Mouse (Mus musculus) hindbrain, postnatal 0 days (tissue): ENCODE results near the gene Aqp12. TPM values are rescaled to one million over a fixed set of nuclear protein-coding genes. Genes with fewer than 3 reads are reported as not detected.
A peak's percentile ranks its signal among the peaks of the same experiment; 100 is the strongest.

ENCODE experiments used
- ATAC-seq: fragments of 200-750 bp; cut with Nextera tagmentation; 2 replicates; pipeline ENCODE4 v1.8.0; 2017; ENCODE audit warnings: mild to moderate bottlenecking, moderate TSS enrichment, moderate library complexity
- DNase-seq: peaks from one replicate; pipeline ENCODE4 v3.0.0-alpha.2; 2015; ENCODE audit warnings: low spot score
- H3K27ac ChIP-seq: fragments of 300-500 bp; sonication (generic); 2 replicates; pipeline ENCODE4 v1.5.1; 2014; ENCODE audit warnings: mild to moderate bottlenecking
- H3K27me3 ChIP-seq: fragments of 300-500 bp; sonication (generic); 2 replicates; pipeline ENCODE4 v1.6.1; 2014; ENCODE audit warnings: low read length, mixed read lengths; ENCODE audit not compliant: insufficient read depth
- H3K36me3 ChIP-seq: fragments of 300-500 bp; sonication (generic); 2 replicates; pipeline ENCODE4 v1.6.1; 2014; ENCODE audit warnings: low read length, mixed read lengths; ENCODE audit not compliant: insufficient read depth
- H3K4me1 ChIP-seq: fragments of 300-500 bp; sonication (generic); 2 replicates; pipeline ENCODE4 v1.6.1; 2014; ENCODE audit warnings: antibody characterized with exemption, low read length, mixed read lengths; ENCODE audit not compliant: insufficient read depth
- H3K4me2 ChIP-seq: fragments of 300-500 bp; sonication (generic); 2 replicates; pipeline ENCODE4 v1.6.1; 2014; ENCODE audit warnings: low read depth, mild to moderate bottlenecking, low read length, moderate library complexity, mixed read lengths
- H3K4me3 ChIP-seq: fragments of 300-500 bp; sonication (generic); 2 replicates; pipeline ENCODE4 v1.5.1; 2014; ENCODE audit warnings: low read length
- H3K9ac ChIP-seq: fragments of 300-500 bp; sonication (generic); replicated peaks from 2 replicates; pipeline ENCODE4 v1.6.1; 2014; ENCODE audit warnings: mild to moderate bottlenecking, low read length, moderate library complexity, mixed read lengths
- H3K9me3 ChIP-seq: fragments of 300-500 bp; sonication (generic); 2 replicates; pipeline ENCODE4 v1.6.1; 2016; ENCODE audit warnings: low read length, mixed read lengths
- CTCF ChIP-seq: IDR thresholded peaks from 2 replicates; pipeline ENCODE4 v1.5.1; 2016; ENCODE audit warnings: antibody characterized with exemption, control low read depth, low read depth
- WGBS: fragments of 180-500 bp; shearing (Covaris S2); extraction: QIAGEN DNeasy Blood & Tissue Kit; methylation state at CpG from one replicate; pipeline ENCODE4 v1.1.7; 2014; 5-methylcytosine and 5-hydroxymethylcytosine counted together
- polyA plus RNA-seq: library from polyadenylated mRNA; unstranded; fragments of >200 nt; fragmentation: Nextera tagmentation; extraction: Ambion mirVana; gene quantifications from 2 replicates; pipeline ENCODE4 v1.2.1, GENCODE M21; 2015
- total RNA-seq: library from RNA; depleted of rRNA; stranded (reverse); fragments of >200 nt; gene quantifications from 2 replicates; pipeline ENCODE4 v1.2.3, GENCODE M21; 2014

Aqp12 gene
- total and polyA plus RNA-seq, 2 experiments from 2014 or later: not detected

- no peak overlapping the region for H3K27ac ChIP-seq
- no peak for TF ChIP-seq CTCF
- H3K4me2 ChIP-seq: no peak overlapping the region
- no peaks in the 10 kb centered on the region for H3K36me3 ChIP-seq
- no peaks in the 10 kb centered on the region for H3K9me3 ChIP-seq
- H3K27me3 ChIP-seq: no peaks in the 10 kb centered on the region
- H3K4me1 ChIP-seq: no peaks in the 10 kb centered on the region
- no peak overlapping the region for H3K9ac ChIP-seq
- DNase-seq (no peak), ATAC-seq (no peak)
- H3K4me3 ChIP-seq: no peak overlapping the region
- 79% methylated on average over 4 of the region's 4 CpGs for WGBS
These were observed 16.2 kb upstream of the Aqp12 start for GRCm38 (mm10) chr1:92989891-92990290.

- Histone ChIP-seq H3K4me2 (no peak overlapping the region), H3K27me3 (no peaks in the 10 kb centered on the region), H3K36me3 (no peaks in the 10 kb centered on the region), H3K9ac (no peak overlapping the region), H3K9me3 (no peaks in the 10 kb centered on the region), H3K27ac (no peak overlapping the region), H3K4me1 (no peaks in the 10 kb centered on the region), H3K4me3 (no peak overlapping the region)
- TF ChIP-seq CTCF: no peak
- DNase-seq: no peak
- ATAC-seq: no peak
- WGBS: 83% methylated on average over 6 of the region's 6 CpGs
These were observed 13.8 kb upstream of the Aqp12 start for GRCm38 (mm10) chr1:92992214-92992855.

DNA sequence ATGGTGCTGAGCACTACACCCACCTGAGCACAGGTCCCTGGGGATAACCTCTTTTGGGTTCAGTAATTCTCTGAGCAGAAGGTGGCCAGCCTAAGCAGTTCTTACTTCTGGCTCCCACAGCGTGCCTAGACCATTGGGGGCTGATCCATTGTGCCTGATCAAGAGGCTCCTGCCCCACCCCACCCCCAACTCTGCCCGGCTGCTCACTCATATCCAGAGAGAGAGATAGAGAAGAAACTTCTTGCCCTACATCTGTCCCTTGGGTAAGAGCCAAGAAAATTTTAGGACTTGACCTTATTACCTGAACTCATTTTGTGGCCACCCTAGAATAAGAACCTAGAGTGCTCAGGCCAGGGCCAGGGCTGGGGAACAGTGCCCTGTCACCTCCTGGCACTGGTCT, 13.3 kb upstream of the Aqp12 start:
- no peak overlapping the region for H3K4me3 ChIP-seq
- no peak overlapping the region for H3K9ac ChIP-seq
- no peaks in the 10 kb centered on the region for H3K4me1 ChIP-seq
- no peaks in the 10 kb centered on the region for H3K9me3 ChIP-seq
- no peak overlapping the region for H3K27ac ChIP-seq
- H3K27me3 ChIP-seq: no peaks in the 10 kb centered on the region
- WGBS: 70% methylated on average over 2 of the region's 2 CpGs
- no peak for DNase-seq
- ATAC-seq: no peak
- H3K4me2 ChIP-seq: no peak overlapping the region
- H3K36me3 ChIP-seq: no peaks in the 10 kb centered on the region
- TF ChIP-seq CTCF: no peak

GRCm38 (mm10) chr1:93009196-93009595, 3.1 kb downstream of the Aqp12 start:
- DNase-seq (no peak), ATAC-seq (no peak)
- Histone ChIP-seq H3K4me2 (no peak overlapping the region), H3K4me3 (no peak overlapping the region), H3K9me3 (no peaks in the 10 kb centered on the region), H3K36me3 (no peaks in the 10 kb centered on the region), H3K27me3 (no peaks in the 10 kb centered on the region), H3K4me1 (no peaks in the 10 kb centered on the region), H3K9ac (no peak overlapping the region), H3K27ac (no peak overlapping the region)
- no peak for TF ChIP-seq CTCF
- 46% methylated on average over 4 of the region's 4 CpGs for WGBS

DNA sequence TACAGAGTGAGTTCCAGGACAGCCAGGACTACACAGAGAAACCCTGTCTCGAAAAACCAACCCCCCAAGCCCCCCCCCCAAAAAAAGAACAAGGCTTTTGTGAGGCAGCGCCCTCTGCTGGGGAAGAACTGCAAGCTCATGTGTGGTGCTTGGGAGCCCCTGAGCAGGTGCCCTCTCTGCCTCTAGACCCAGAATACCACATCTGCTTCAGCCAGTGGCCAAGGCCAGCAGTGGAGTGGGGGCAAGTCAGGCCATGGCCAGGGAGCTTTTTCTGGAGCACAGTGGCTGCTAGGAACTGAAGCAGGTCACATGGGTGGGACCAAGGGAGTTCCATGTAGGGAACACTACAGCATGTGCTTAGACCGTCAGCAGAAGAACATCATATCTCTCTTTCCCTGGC, 4.6 kb downstream of the Aqp12 start:
- no peaks in the 10 kb centered on the region for H3K27me3 ChIP-seq
- no peaks in the 10 kb centered on the region for H3K36me3 ChIP-seq
- H3K9ac ChIP-seq: no peak overlapping the region
- H3K4me2 ChIP-seq: no peak overlapping the region
- TF ChIP-seq CTCF: peak; percentile 74
- no peak overlapping the region for H3K27ac ChIP-seq
- peak; percentile 57 for DNase-seq
- H3K4me1 ChIP-seq: no peaks in the 10 kb centered on the region; the same call in 1 of the 2 replicates
- 32% methylated on average over 3 of the region's 3 CpGs for WGBS
- no peak overlapping the region for H3K4me3 ChIP-seq
- no peaks in the 10 kb centered on the region for H3K9me3 ChIP-seq
- peak; percentile 33 for ATAC-seq

GRCm38 (mm10) chr1:93012103-93012585, 6.0 kb downstream of the Aqp12 start:
- no peak for ATAC-seq
- no peak overlapping the region for H3K27ac ChIP-seq
- DNase-seq: no peak
- H3K9me3 ChIP-seq: no peaks in the 10 kb centered on the region
- no peaks in the 10 kb centered on the region for H3K27me3 ChIP-seq
- no peak overlapping the region for H3K4me2 ChIP-seq
- no peak for TF ChIP-seq CTCF
- no peaks in the 10 kb centered on the region; the same call in 1 of the 2 replicates for H3K4me1 ChIP-seq
- H3K4me3 ChIP-seq: no peak overlapping the region
- H3K36me3 ChIP-seq: 0 out of 2 replicates have a peak, but pooled peaks cover 10% of the 10 kb centered on the region
- no peak overlapping the region for H3K9ac ChIP-seq
- whole genome bisulfite sequencing: 75% methylated on average over 7 of the region's 7 CpGs

DNA sequence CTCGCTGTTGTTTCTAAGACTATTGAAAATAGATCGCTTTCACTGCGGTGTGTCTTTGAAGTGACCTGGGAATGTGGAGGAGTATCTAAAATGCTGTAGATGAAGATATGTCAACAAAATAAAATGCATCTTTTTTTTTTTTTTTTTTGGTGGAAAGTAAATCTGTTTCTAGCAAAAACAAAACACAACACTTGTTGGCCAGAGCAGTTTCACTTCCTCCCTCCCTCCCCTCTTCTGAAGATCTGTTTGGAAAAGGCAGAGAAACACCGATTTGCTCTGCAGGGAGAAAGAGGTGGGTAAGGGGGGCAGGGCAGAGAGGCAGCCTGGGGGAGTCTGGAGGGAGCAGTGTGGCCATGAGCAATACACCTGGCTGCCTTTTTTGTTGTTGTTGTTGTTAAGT, 7.2 kb downstream of the Aqp12 start:
- no peak for ATAC-seq
- TF ChIP-seq CTCF: no peak
- 75% methylated on average over 4 of the region's 4 CpGs for WGBS
- no peak for DNase-seq
- Histone ChIP-seq H3K4me3 (no peak overlapping the region), H3K4me2 (no peak overlapping the region), H3K36me3 (peaks cover 22% of the 10 kb centered on the region), H3K9ac (no peak overlapping the region), H3K27ac (no peak overlapping the region), H3K4me1 (no peaks in the 10 kb centered on the region; the same call in 1 of the 2 replicates), H3K9me3 (no peaks in the 10 kb centered on the region), H3K27me3 (no peaks in the 10 kb centered on the region)
